Mouse (Mus musculus) forebrain, embryonic 10.5 days (tissue): ENCODE data around the gene Olfr598. TPM values are rescaled to one million over a fixed set of nuclear protein-coding genes. Genes with fewer than 3 reads are reported as not detected.
"Not testable (repeated sequence)": the region's sequence is repeated elsewhere in the genome, so short reads cannot be mapped to it uniquely, and the experiment has no call there.

Experiments used
- DNase-seq: peaks from one replicate; pipeline ENCODE4 v3.0.0-alpha.2; 2017; ENCODE audit warnings: low spot score; ENCODE audit errors: extremely low spot score
- H3K27ac ChIP-seq: fragments of 300-500 bp; sonication (generic); 2 replicates; pipeline ENCODE4 v1.5.1; 2016; ENCODE audit warnings: mild to moderate bottlenecking
- H3K27me3 ChIP-seq: fragments of 300-500 bp; sonication (generic); 2 replicates; pipeline ENCODE4 v1.6.1; 2016; ENCODE audit warnings: mild to moderate bottlenecking; ENCODE audit not compliant: poor library complexity, severe bottlenecking
- H3K36me3 ChIP-seq: fragments of 300-500 bp; sonication (generic); replicated peaks from 2 replicates; pipeline ENCODE4 v1.6.1; 2016; ENCODE audit warnings: mild to moderate bottlenecking, moderate library complexity
- H3K4me1 ChIP-seq: fragments of 300-500 bp; sonication (generic); 2 replicates; pipeline ENCODE4 v1.6.1; 2016
- H3K4me3 ChIP-seq: fragments of 300-500 bp; sonication (generic); 2 replicates; pipeline ENCODE4 v1.5.1; 2016; ENCODE audit warnings: mild to moderate bottlenecking, moderate library complexity
- H3K9me3 ChIP-seq: fragments of 300-500 bp; sonication (generic); 2 replicates; pipeline ENCODE4 v1.6.1; 2016; ENCODE audit warnings: mild to moderate bottlenecking, moderate library complexity
- WGBS: fragments of 180-500 bp; shearing (Covaris S2); methylation state at CpG from one replicate; pipeline ENCODE4 v1.1.7; 2016; 5-methylcytosine and 5-hydroxymethylcytosine counted together
- polyA plus RNA-seq: library from polyadenylated mRNA; unstranded; fragments of >200 nt; fragmentation: Nextera tagmentation; extraction: Ambion mirVana; gene quantifications from 2 replicates; pipeline ENCODE4 v1.2.1, GENCODE M21; 2016

The Olfr598 gene
- polyA plus RNA-seq = not detected in 2 replicates

DNA sequence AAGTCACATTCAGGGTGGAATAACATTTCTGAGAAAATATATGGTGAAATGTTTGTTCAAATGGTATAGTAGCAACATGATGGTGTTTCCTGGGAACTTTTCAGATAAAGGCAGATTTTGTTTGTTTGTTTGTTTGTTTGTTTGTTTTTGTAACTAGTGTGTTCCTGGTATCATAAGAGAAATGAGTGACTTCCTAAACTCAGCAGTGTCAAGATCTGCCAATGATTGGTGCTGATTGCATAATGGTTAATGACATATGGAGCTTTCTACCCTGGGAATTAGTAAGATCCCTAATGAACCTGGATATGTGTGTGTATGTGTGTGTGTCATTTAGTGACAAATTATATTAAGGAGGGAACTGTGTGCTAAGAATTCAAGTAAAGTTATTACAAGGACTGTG, at the start of gene Olfr598:
Gene Olfr598 (plus strand): TSS at position 301 of the 400 bp plus-strand sequence.
- Histone ChIP-seq H3K4me1 (no peaks in the 10 kb centered on the region), H3K4me3 (no peak within 1 kb of the TSS), H3K27ac (no peak within 1 kb of the TSS), H3K9me3 (no peaks in the 10 kb centered on the region), H3K27me3 (no peaks in the 10 kb centered on the region), H3K36me3 (no peaks in the 10 kb centered on the region)
- no peak for DNase-seq

GRCm38 (mm10) chr7:103305348-103305747, 18.0 kb upstream of the Olfr598 start, which contains the start of gene Olfr596:
Olfr596 (plus strand) TSS chr7:103305648.
- 94% methylated on average over 2 of the region's 2 CpGs for WGBS

GRCm38 (mm10) chr7:103316015-103316414, 7.4 kb upstream of the Olfr598 start, which contains the start of gene Olfr597:
Olfr597 (plus strand) TSS chr7:103316315.
- not testable (repeated sequence) for H3K4me1 ChIP-seq

More at GRCm38 (mm10) chr7:103305348-103305747, 18.0 kb upstream of the Olfr598 start, which contains the start of gene Olfr596:
- H3K27me3 ChIP-seq, H3K27ac ChIP-seq, H3K36me3 ChIP-seq, H3K9me3 ChIP-seq, DNase-seq, H3K4me3 ChIP-seq, H3K4me1 ChIP-seq: not testable (repeated sequence)

DNA sequence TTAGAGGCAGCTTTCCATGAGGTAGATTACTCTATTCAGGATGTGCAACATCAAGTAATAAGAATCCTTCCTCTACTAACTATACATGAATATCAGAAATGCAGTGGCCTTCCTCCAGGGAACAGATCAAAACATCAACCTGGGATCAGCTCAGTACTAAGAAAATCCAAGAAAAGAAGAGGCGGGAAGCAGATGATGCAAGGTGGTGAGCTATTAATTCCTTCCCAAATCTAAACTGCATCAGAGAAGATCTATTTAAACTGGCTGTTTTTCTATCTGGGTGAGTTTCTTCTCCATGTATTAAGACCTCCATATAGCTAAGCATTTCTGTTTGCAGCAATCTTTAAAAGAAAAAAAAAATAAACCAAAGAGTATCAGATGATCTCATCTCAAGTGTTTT, 12.2 kb downstream of the Olfr598 start, which contains the start of gene Olfr599:
Gene Olfr599 (plus strand): TSS at position 301 of the 400 bp plus-strand sequence.
- Histone ChIP-seq H3K27ac (no peak within 1 kb of the TSS), H3K9me3 (no peaks in the 10 kb centered on the region), H3K27me3 (no peaks in the 10 kb centered on the region), H3K4me3 (no peak within 1 kb of the TSS), H3K36me3 (no peaks in the 10 kb centered on the region), H3K4me1 (no peaks in the 10 kb centered on the region)
- DNase-seq = no peak
- WGBS = 86% methylated on average over 1 of the region's 1 CpGs

More at GRCm38 (mm10) chr7:103316015-103316414, 7.4 kb upstream of the Olfr598 start, which contains the start of gene Olfr597:
- H3K36me3 ChIP-seq, H3K9me3 ChIP-seq, DNase-seq, H3K27me3 ChIP-seq, H3K27ac ChIP-seq, H3K4me3 ChIP-seq: not testable (repeated sequence)
- WGBS = 91% methylated on average over 2 of the region's 2 CpGs

- H3K4me1 ChIP-seq = no peaks in the 10 kb centered on the region
- no peak within 1 kb of the TSS for H3K4me3 ChIP-seq
- no peaks in the 10 kb centered on the region for H3K9me3 ChIP-seq
- DNase-seq = no peak
- H3K27ac ChIP-seq = no peak within 1 kb of the TSS
- no peaks in the 10 kb centered on the region for H3K27me3 ChIP-seq
- no peaks in the 10 kb centered on the region for H3K36me3 ChIP-seq
Observed at GRCm38 (mm10) chr7:103349569-103349968, 26.2 kb downstream of the Olfr598 start, which contains the start of gene Olfr600. Olfr600 (minus strand) TSS chr7:103349669.

- DNase-seq = no peak
- 100% methylated on average over 1 of the region's 1 CpGs for WGBS
- no peaks in the 10 kb centered on the region for H3K27me3 ChIP-seq
Observed at GRCm38 (mm10) chr7:103362555-103362954, 39.2 kb downstream of the Olfr598 start, which contains the start of gene Olfr601. Olfr601 (minus strand) TSS chr7:103362655.

More at GRCm38 (mm10) chr7:103362555-103362954, 39.2 kb downstream of the Olfr598 start, which contains the start of gene Olfr601:
- H3K9me3 ChIP-seq = no peaks in the 10 kb centered on the region
- H3K27ac ChIP-seq = no peak within 1 kb of the TSS
- no peaks in the 10 kb centered on the region for H3K4me1 ChIP-seq
- H3K4me3 ChIP-seq = no peak within 1 kb of the TSS
- H3K36me3 ChIP-seq = no peaks in the 10 kb centered on the region

Other genes with a start within 250 kb of the Olfr598 start
- gene Olfr584, start 241.7 kb upstream of the Olfr598 start, polyA plus RNA-seq = not detected in 2 replicates
- not detected in 2 replicates for gene Olfr585, start 225.8 kb upstream of the Olfr598 start, polyA plus RNA-seq
- not detected in 2 replicates for gene Olfr586, start 197.9 kb upstream of the Olfr598 start, polyA plus RNA-seq
- not detected in 2 replicates for gene Olfr588-ps1, start 182.7 kb upstream of the Olfr598 start, polyA plus RNA-seq
- gene Olfr589, start 167.2 kb upstream of the Olfr598 start, polyA plus RNA-seq = not detected in 2 replicates
- not detected in 2 replicates for gene Olfr591, start 145.2 kb upstream of the Olfr598 start, polyA plus RNA-seq
- not detected in 2 replicates for gene Olfr592, start 138.8 kb upstream of the Olfr598 start, polyA plus RNA-seq
- gene Olfr593, start 111.7 kb upstream of the Olfr598 start, polyA plus RNA-seq = not detected in 2 replicates
- gene Olfr594, start 106.6 kb upstream of the Olfr598 start, polyA plus RNA-seq = not detected in 2 replicates
- gene Usp17ld, start 71.1 kb upstream of the Olfr598 start, polyA plus RNA-seq = not detected in 2 replicates
- not detected in 2 replicates for gene Olfr596, start 17.9 kb upstream of the Olfr598 start, polyA plus RNA-seq
- gene Olfr597, start 7.3 kb upstream of the Olfr598 start, polyA plus RNA-seq = not detected in 2 replicates
- gene Olfr599, start 12.3 kb downstream of the Olfr598 start, polyA plus RNA-seq = not detected in 2 replicates
- gene Olfr600, start 26.1 kb downstream of the Olfr598 start, polyA plus RNA-seq = not detected in 2 replicates
- not detected in 2 replicates for gene Olfr601, start 39.1 kb downstream of the Olfr598 start, polyA plus RNA-seq
- not detected in 2 replicates for gene Olfr603, start 62.6 kb downstream of the Olfr598 start, polyA plus RNA-seq
- not detected in 2 replicates for gene Usp17lc, start 91.5 kb downstream of the Olfr598 start, polyA plus RNA-seq
- not detected in 2 replicates for gene Olfr605, start 121.9 kb downstream of the Olfr598 start, polyA plus RNA-seq
- not detected in 2 replicates for gene Olfr606, start 125.5 kb downstream of the Olfr598 start, polyA plus RNA-seq
- gene Olfr607, start 140.6 kb downstream of the Olfr598 start, polyA plus RNA-seq = not detected in 2 replicates
- gene Olfr608, start 146.3 kb downstream of the Olfr598 start, polyA plus RNA-seq = not detected in 2 replicates
- not detected in 2 replicates for gene Olfr609, start 174.5 kb downstream of the Olfr598 start, polyA plus RNA-seq
- gene Olfr610, start 188.6 kb downstream of the Olfr598 start, polyA plus RNA-seq = not detected in 2 replicates
- gene Olfr611, start 197.3 kb downstream of the Olfr598 start, polyA plus RNA-seq = not detected in 2 replicates
- gene Olfr612, start 219.1 kb downstream of the Olfr598 start, polyA plus RNA-seq = not detected in 2 replicates
- not detected in 2 replicates for gene Olfr613, start 224.5 kb downstream of the Olfr598 start, polyA plus RNA-seq
- not detected in 2 replicates for gene Olfr615, start 232.5 kb downstream of the Olfr598 start, polyA plus RNA-seq
- gene Olfr616, start 245.6 kb downstream of the Olfr598 start, polyA plus RNA-seq = not detected in 2 replicates
- not detected in 2 replicates for gene Olfr617, start 249.5 kb downstream of the Olfr598 start, polyA plus RNA-seq